Mouse (Mus musculus) skeletal muscle tissue, adult 2 months (tissue): ENCODE results near the gene Stard3.

Experiments
- DNase-seq: peaks from one replicate; pipeline ENCODE4 v3.0.0-alpha.2; 2012; ENCODE audit warnings: low read depth, low spot score

Gene Stard3

GRCm38 (mm10) chr11:98329081-98329959, 28.8 kb upstream of the Stard3 start, which contains the start of gene Neurod2:
Gene Neurod2, minus strand, starts transcription at chr11:98329648.
- DNase-seq, result no peak

- DNase-seq, result no peak
Measured at GRCm38 (mm10) chr11:98329960-98330744, 28.0 kb upstream of the Stard3 start.

GRCm38 (mm10) chr11:98330745-98331204, 27.4 kb upstream of the Stard3 start:
- no peak for DNase-seq

- no peak for DNase-seq
Measured at GRCm38 (mm10) chr11:98331401-98331800, 26.8 kb upstream of the Stard3 start.

GRCm38 (mm10) chr11:98332186-98332585, 26.0 kb upstream of the Stard3 start:
- no peak for DNase-seq

GRCm38 (mm10) chr11:98332841-98333240, 25.3 kb upstream of the Stard3 start:
- no peak for DNase-seq

- DNase-seq, result no peak
Measured at GRCm38 (mm10) chr11:98333263-98333696, 24.9 kb upstream of the Stard3 start.

DNA sequence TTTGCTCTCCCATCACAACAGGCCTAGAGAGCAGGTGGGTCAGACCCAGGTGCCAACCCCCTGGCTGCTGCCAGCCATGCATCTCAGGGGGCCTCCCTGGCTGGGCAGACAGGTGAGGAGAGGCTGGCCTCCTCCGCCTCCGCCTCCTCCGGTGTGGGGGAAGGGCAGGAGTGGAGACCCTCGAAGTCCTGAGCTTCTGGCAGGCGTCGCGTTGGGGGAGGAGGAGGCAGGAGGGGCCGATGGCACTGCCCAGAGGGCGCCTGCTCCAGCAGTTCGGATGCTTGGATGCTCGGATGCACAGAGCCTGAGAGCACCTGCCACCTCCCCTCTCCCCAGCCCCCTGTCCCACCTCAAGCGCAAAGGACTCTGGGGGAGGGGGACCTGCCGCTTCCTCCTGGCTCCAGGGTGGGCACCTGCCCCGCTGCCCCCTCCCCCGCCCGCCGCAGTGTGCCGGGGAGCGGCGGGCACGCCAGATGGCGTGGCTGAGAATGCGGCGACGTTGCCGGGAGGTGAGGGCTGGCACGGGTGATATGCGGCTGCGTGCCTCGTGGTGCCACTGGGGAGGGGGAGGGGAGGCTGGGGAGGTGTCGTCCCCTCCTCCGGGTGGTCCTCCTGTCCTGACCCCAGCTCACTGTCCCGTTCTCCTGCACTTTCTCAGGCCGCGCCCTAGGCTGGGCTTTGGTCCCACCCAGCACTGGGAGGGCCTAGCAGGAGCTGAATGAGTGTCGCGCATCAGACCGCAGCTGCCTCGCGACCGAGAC, 24.0 kb upstream of the Stard3 start:
- no peak for DNase-seq

- no peak for DNase-seq
Measured at GRCm38 (mm10) chr11:98335250-98335649, 22.9 kb upstream of the Stard3 start.

DNA sequence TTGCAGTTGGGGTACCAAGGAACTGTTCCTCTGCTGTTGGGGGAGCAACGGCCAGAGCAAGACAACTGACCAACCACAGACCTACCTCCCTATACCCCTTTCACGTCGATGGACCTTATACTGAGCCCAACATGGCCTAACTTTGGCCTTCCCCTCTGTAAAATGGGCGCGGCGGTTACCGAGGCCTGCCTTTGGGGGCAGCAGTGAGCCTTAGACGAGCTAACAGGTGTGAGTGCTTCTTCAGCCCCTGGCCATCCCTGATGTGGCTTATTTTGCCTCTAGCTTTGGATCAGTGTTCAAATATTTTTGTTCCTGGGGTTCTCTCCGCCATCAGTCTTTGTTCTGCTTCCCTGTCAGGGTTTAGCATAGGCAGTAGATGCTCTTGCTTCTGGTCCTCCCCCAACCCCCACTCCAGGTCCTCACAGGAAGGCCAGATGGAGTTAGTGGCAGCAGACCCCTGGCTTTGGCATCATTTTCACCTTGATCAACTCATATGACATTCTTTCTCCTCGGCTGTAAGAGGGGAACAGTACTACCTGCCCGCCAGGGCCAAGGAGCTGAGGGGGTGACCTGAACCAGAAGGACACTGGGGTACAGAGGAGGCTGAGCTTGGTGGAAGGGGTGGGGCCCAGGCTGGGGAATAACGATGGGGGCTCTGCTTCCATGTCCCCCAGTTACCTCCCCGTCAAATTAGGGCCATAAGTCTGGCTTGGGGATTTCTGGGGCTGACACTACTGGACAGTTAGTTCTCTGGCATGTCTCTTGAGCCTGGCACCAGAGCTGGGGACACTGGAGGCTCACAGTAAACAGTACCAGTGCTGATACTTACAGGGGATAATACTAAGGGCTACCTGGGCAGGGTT, 21.7 kb upstream of the Stard3 start:
- no peak for DNase-seq

GRCm38 (mm10) chr11:98338507-98338961, 19.6 kb upstream of the Stard3 start:
- DNase-seq, result no peak

GRCm38 (mm10) chr11:98339071-98339501, 19.1 kb upstream of the Stard3 start:
- DNase-seq, result no peak

DNA sequence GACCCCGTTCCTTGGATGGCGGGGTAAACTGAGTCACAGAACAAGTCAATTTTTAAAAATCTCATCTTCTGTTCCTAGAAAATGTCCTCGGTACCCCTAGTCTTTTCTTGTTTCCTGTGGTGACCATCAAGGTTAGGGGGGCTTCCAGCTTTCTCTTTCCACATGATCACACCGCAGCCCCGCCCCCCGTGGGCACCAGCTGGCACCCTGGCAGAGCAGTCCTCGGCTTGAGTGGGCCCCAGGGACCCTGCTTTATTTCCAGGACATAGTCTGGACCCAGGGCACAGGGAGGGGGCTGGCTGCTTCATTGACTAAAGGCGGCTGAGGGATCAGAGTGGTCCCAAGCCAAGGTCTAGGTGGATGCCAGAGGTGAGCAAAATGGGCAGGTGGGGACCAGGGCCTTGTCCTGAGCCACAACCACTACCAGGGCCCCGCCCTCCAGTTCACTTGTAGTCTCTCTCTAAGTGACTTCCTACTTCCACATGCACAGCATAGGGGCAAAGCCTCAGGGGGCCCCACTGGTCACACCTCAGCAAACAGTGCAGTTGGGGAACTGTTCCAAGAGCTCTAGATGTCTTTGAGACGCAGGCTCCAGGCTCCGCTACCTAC, 18.4 kb upstream of the Stard3 start:
- no peak for DNase-seq

- no peak for DNase-seq
Measured at GRCm38 (mm10) chr11:98340597-98340996, 17.6 kb upstream of the Stard3 start.

- DNase-seq, result no peak
Measured at GRCm38 (mm10) chr11:98341174-98341573, 17.0 kb upstream of the Stard3 start.

GRCm38 (mm10) chr11:98342000-98342945, 15.9 kb upstream of the Stard3 start:
- peak; percentile 81 for DNase-seq

GRCm38 (mm10) chr11:98345253-98345652, 12.9 kb upstream of the Stard3 start:
- DNase-seq, result no peak

DNA sequence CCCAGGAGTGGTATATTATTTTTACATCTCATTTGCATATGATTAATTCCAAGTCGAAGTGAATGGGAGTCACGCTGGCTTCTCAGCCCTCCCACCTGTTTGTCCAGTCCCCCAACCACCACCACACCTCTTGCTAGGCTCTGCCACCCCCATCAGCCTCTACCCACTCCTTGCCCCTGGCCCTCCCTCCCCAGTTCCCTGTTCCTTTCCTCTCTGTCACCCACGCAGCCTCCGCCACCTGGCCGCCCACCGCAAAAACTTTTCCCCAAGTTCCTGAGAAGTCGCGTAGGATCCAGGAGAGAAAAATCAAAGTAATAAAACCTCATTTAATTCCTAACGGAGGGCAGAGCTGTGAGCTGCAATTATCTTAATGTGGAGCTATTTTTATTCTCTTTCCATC, 12.0 kb upstream of the Stard3 start:
- DNase-seq, result no peak
